Mouse (Mus musculus) MEL-GATA-1-ER (cell line): Measurements from ENCODE around the gene Mark2.

ENCODE experiments used
- DNase-seq: peaks from one replicate; pipeline ENCODE4 v3.0.0-alpha.2; 2012; ENCODE audit warnings: low read depth; ENCODE audit errors: extremely low read depth

Mark2 gene

GRCm38 (mm10) chr19:7267091-7267741 lies 74.4 kb downstream of the Mark2 start, which contains the start of gene Rcor2:
TSS of gene Rcor2 (plus strand) at chr19:7267325.
- no peak for DNase-seq

DNA sequence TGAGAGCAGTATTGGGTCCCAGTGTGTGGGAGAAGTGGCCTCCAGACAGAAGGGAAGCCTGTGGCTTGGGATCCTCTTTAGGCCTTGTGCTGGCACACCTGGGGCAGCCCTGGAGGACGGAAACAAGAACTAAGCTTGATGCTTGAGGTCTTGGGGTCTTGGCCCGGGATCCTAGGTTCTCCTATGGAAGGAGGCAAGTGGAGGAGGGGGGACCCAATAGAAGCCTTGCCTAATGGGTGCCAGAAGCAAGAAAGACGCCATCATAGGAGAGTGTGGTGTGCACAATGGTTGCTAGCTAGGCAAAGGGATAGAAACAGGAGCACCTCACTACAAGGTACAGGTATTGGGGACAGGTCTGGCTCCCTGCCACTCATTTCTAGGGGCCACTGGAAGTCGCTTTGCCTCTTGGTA lies 75.2 kb downstream of the Mark2 start:
- DNase-seq = no peak

DNA sequence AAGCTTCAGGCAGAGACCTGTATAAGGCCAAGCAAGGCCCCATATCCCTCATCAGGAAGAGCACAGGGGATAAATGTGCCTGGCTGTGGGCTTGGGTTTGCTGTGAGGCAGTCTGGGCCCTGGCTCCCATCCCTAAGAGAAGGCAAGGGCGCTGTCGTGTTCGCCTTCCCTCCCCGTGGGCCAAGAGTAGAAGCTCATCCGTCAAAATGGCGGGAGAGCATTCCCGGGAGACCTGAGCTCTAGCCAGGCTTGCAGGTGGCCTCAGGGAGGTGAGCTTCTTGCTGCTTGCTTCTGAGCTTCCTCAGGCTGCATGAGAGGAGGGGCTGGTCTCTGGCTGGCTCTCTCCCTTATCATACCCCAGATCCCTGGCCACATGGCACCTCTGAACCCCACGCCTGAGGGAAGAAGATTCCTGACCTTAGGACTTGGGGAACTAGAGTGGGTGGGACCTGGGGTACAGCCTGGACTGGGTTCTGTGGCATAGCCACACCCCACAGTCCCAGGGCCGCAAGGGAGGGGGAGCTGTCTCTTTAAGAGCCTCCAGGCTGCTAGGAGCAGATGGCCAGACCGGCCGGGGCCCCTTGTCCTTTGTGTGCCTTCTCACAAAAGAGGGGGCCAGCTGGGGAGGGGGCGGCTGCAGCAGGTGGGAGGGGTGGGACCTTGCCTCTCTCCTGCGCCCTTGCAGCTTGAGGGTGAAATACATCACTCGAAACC lies 76.0 kb downstream of the Mark2 start:
- no peak for DNase-seq

- DNase-seq = no peak
Measured at GRCm38 (mm10) chr19:7264766-7265331, 76.8 kb downstream of the Mark2 start.

- DNase-seq = no peak
Measured at GRCm38 (mm10) chr19:7264088-7264765, 77.4 kb downstream of the Mark2 start.

GRCm38 (mm10) chr19:7262592-7262991 lies 79.1 kb downstream of the Mark2 start:
- no peak for DNase-seq

DNA sequence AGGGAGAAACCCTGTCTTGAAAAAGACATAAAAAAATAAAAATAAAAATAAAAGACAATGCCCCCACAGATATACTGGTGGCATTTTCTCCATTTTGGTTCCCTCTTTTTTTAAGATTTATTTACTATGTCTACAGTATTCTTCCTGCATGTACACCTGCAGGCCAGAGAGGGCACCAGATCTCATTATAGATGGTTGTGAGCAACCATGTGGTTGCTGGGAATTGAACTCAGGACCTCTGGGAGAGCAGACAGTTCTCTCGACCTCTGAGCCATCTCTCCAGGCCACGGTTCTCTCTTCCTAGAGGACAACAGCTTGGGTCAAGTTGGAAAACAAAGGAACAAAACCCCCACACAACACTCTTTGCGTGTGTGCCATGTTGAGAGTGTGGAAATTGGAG lies 79.7 kb downstream of the Mark2 start:
- no peak for DNase-seq

GRCm38 (mm10) chr19:7261476-7261875 lies 80.2 kb downstream of the Mark2 start:
- DNase-seq = no peak

DNA sequence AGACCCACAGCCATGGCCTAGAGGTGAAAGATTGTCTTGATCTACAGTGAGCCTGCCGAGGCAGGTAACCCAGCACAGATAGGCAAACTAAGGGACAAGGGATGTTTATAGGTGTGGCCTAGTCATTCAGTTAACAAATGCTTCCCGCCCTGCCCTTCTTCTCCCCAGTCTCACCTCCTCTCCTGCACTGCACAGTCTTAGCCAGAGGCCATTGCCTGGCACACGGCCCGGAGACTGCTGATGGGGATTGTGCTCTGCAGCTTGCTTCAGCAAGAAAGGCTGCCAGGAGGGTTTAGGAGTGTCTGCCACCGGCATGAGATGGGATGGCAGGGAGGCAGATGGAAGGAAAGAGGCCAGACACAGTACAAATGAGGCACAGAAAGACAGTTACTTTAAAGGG lies 83.8 kb downstream of the Mark2 start:
- no peak for DNase-seq

- peak; percentile 57 for DNase-seq
Measured at GRCm38 (mm10) chr19:7246021-7246420, 95.6 kb downstream of the Mark2 start.

GRCm38 (mm10) chr19:7240782-7241690 lies 100.6 kb downstream of the Mark2 start, which contains the start of gene Naa40:
TSS of gene Naa40 (minus strand) at chr19:7241183.
- peak; percentile 71 for DNase-seq

DNA sequence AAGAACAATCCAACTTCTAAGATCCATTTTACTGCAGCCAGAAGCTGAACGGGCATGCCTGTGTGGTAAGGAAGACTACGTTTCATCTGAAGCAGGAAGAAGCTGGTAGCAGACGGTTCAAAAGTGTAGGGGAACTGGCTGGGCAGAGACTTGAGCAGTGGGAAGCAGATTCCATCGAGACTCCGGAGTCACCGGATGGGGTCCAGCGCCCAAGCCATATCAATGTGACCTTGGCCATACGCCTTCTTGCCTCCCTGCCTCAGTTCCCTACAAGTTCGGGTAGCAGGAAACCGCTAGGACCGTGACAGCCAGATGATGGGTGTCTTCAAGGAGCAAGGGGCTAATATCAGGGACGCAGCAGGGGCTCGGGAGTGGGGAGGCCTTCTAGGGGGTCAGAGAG lies 101.4 kb downstream of the Mark2 start:
- peak; percentile 16 for DNase-seq

DNA sequence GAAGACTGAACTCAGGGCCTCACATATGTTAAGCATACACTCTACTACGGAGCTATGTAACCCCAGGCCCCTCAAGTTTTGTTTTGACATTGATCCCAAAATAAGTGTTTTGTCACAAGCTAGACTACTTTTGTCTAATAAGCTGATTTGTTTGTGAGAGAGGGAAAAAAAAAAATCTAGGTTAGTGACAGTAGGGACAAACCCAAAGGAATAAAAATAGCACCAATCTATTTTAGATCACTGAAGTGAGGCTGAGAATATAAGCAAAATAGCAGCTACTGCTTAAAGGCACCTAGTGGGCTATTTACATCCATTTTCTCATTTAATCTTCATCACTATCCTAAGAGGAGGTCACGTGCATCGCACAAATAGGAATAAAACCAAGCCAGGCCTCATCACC lies 102.1 kb downstream of the Mark2 start:
- DNase-seq = no peak

DNA sequence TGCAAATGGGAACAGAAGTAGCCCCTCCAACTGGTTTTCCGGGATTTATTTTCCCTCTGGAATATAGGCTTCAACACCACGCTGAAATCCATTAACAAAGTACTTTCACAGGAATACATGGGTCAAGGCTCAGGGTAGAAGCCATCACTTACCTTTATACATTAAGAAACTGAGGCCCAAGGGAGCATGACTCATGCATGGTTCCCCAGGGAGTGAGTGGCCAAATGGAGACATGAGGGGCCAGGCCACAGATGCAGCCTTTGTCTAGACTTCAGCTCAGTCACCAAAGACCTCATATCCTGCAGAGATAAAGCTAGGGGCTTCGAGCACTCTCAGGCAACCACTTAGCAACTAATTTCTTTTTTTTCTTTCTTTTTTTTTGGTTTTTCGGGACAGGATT lies 104.9 kb downstream of the Mark2 start:
- no peak for DNase-seq

- DNase-seq = no peak
Measured at GRCm38 (mm10) chr19:7236011-7236410, 105.6 kb downstream of the Mark2 start.

GRCm38 (mm10) chr19:7235461-7235860 lies 106.2 kb downstream of the Mark2 start:
- no peak for DNase-seq

DNA sequence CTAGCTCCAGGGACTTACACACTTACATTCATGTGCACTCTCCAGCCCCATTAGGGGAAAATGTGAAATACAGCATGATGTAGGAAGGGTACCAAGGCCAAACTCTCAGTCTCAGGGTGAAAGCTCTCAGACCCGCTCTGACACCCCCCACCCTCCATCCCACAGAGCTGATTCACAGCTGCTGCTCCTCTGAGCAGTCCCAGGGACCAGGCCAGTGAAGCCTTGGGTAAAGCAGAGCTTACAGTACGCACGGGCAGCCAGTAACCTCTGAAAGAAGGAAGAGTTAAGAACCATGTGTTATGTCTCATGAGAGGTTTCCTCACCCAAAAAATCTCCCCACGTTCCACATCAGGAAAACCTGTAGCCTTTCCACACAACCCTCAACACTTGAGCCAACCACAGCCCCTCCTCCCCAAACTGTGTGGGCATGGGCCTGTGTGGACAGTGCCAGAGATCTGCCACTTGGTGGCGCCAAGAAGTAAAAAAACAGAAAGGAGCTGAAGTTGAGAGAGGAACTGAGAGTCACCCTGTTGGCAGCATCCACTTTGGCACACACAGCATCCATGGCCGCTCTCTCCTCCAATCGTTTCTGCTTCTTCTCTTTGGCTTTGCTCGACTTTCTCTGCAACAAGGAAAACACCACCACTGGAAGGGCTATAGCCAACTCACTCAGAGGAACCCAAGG lies 107.0 kb downstream of the Mark2 start:
- DNase-seq = peak; percentile 39

DNA sequence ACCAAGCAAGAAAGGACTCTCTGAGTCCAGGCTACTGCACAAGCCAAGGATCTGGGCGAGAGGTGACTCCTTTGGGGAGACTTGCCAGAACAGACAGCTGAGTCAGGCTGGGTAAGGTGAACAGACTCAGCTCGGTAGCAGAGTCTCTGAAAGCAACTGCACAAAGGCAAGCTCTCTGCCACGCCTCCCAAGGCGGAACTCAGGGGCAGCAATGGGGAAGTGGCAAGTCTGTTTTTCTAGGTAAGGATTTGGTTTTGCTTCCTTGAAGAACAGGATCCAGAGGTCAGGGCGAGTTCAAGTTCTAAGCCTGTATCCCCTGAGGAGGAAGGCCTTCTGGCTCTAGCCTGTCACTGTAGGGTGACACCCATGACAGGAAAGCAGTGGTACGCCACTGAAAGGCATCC lies 115.1 kb downstream of the Mark2 start:
- no peak for DNase-seq
